Mouse (Mus musculus) heart, embryonic 13.5 days (tissue): Measurements from ENCODE around the gene Adamtsl1. TPM values are rescaled to one million over a fixed set of nuclear protein-coding genes. Genes with fewer than 3 reads are reported as not detected.
A peak's percentile ranks its signal among the peaks of the same experiment; 100 is the strongest.

Source experiments
- ATAC-seq: fragments of 200-750 bp; cut with Nextera tagmentation; 2 replicates; pipeline ENCODE4 v1.8.0; 2017; ENCODE audit warnings: moderate TSS enrichment; ENCODE audit not compliant: insufficient number of reproducible peaks, low FRiP score, low TSS enrichment; ENCODE audit errors: extremely low read depth
- H3K27ac ChIP-seq: fragments of 300-500 bp; sonication (generic); replicated peaks from 2 replicates; pipeline ENCODE4 v1.5.1; 2015; ENCODE audit warnings: moderate library complexity, mild to moderate bottlenecking, inconsistent platforms
- H3K27me3 ChIP-seq: fragments of 300-500 bp; sonication (generic); replicated peaks from 2 replicates; pipeline ENCODE4 v1.6.1; 2015; ENCODE audit warnings: mild to moderate bottlenecking, inconsistent platforms
- H3K36me3 ChIP-seq: fragments of 300-500 bp; sonication (generic); 2 replicates; pipeline ENCODE4 v1.6.1; 2015; ENCODE audit warnings: mild to moderate bottlenecking, inconsistent platforms
- H3K4me1 ChIP-seq: fragments of 300-500 bp; sonication (generic); 2 replicates; pipeline ENCODE4 v1.6.1; 2015; ENCODE audit warnings: inconsistent platforms
- H3K4me2 ChIP-seq: fragments of 300-500 bp; sonication (generic); 2 replicates; pipeline ENCODE4 v1.6.1; 2015; ENCODE audit warnings: inconsistent platforms, mild to moderate bottlenecking, moderate library complexity
- H3K4me3 ChIP-seq: fragments of 300-500 bp; sonication (generic); 2 replicates; pipeline ENCODE4 v1.5.1; 2015; ENCODE audit warnings: moderate library complexity, mild to moderate bottlenecking, inconsistent platforms
- H3K9ac ChIP-seq: fragments of 300-500 bp; sonication (generic); 2 replicates; pipeline ENCODE4 v1.6.1; 2015; ENCODE audit warnings: inconsistent platforms, mild to moderate bottlenecking, moderate library complexity
- H3K9me3 ChIP-seq: fragments of 300-500 bp; sonication (generic); 2 replicates; pipeline ENCODE4 v1.6.1; 2016; ENCODE audit warnings: inconsistent platforms
- WGBS: fragments of 180-500 bp; shearing (Covaris S2); methylation state at CpG from one replicate; pipeline ENCODE4 v1.1.7; 2015; ENCODE audit warnings: mixed read lengths; 5-methylcytosine and 5-hydroxymethylcytosine counted together
- polyA plus RNA-seq: library from polyadenylated mRNA; unstranded; fragments of >200 nt; fragmentation: Nextera tagmentation; extraction: Ambion mirVana; gene quantifications from 2 replicates; pipeline ENCODE4 v1.2.1, GENCODE M21; 2015

Gene Adamtsl1
- polyA plus RNA-seq = 11.9 and 13.7 TPM in 2 replicates

GRCm38 (mm10) chr4:85513792-85514191, at the start of gene Adamtsl1:
TSS of gene Adamtsl1 (plus strand) at chr4:85514172.
- H3K27me3 ChIP-seq = peaks cover 31% of the 10 kb centered on the region
- no peaks in the 10 kb centered on the region for H3K9me3 ChIP-seq
- H3K36me3 ChIP-seq = no peaks in the 10 kb centered on the region
- H3K9ac ChIP-seq = peak within 1 kb of the TSS; percentile 76
- H3K4me1 ChIP-seq = peaks cover 20% of the 10 kb centered on the region
- no peak within 1 kb of the TSS for H3K27ac ChIP-seq
- WGBS = 6% methylated on average over 9 of the region's 9 CpGs
- no peak for ATAC-seq
- H3K4me3 ChIP-seq = peak within 1 kb of the TSS; percentile 65
- H3K4me2 ChIP-seq = peak within 1 kb of the TSS; percentile 100

GRCm38 (mm10) chr4:85483586-85483985, 30.4 kb upstream of the Adamtsl1 start:
- WGBS = 85% methylated on average over 6 of the region's 6 CpGs
- H3K9ac ChIP-seq = no peak overlapping the region
- ATAC-seq = no peak
- no peaks in the 10 kb centered on the region for H3K36me3 ChIP-seq
- no peak overlapping the region for H3K4me3 ChIP-seq
- H3K9me3 ChIP-seq = no peaks in the 10 kb centered on the region
- no peaks in the 10 kb centered on the region for H3K27me3 ChIP-seq
- H3K4me1 ChIP-seq = no peaks in the 10 kb centered on the region
- no peak overlapping the region for H3K4me2 ChIP-seq
- H3K27ac ChIP-seq = no peak overlapping the region

- Histone ChIP-seq H3K4me2 (no peak overlapping the region), H3K4me1 (no peaks in the 10 kb centered on the region), H3K4me3 (no peak overlapping the region), H3K9me3 (no peaks in the 10 kb centered on the region), H3K27me3 (no peaks in the 10 kb centered on the region), H3K27ac (no peak overlapping the region), H3K36me3 (no peaks in the 10 kb centered on the region), H3K9ac (no peak overlapping the region)
- no peak for ATAC-seq
- 73% methylated on average over 10 of the region's 10 CpGs for WGBS
Measured at GRCm38 (mm10) chr4:85486316-85486946, 27.5 kb upstream of the Adamtsl1 start.

DNA sequence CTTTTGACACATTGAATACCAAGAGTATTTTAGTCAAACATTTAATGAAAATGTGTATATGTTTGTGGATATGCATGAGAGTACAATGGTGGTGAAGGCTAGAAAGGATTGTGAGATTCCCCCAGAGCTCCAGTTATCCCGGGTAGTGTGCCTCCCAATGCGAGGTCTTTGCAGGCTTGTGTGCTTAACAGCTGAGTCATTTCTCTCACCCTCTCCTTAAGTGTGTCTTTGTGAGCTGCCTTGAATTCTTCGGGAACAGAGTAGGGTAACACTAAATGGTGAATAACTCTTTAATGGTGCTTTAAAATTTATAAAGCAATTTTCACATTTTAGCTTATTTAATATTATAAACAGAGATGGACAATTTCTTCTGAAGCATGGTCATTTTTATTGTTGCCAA, 8.3 kb upstream of the Adamtsl1 start:
- no peak for ATAC-seq
- 0 out of 2 replicates have a peak, but pooled peaks cover 6% of the 10 kb centered on the region for H3K4me1 ChIP-seq
- WGBS = 40% methylated on average over 3 of the region's 3 CpGs
- H3K27me3 ChIP-seq = no peaks in the 10 kb centered on the region
- no peak overlapping the region for H3K9ac ChIP-seq
- H3K27ac ChIP-seq = no peak overlapping the region
- H3K36me3 ChIP-seq = no peaks in the 10 kb centered on the region
- no peaks in the 10 kb centered on the region for H3K9me3 ChIP-seq
- no peak overlapping the region for H3K4me3 ChIP-seq
- H3K4me2 ChIP-seq = no peak overlapping the region

DNA sequence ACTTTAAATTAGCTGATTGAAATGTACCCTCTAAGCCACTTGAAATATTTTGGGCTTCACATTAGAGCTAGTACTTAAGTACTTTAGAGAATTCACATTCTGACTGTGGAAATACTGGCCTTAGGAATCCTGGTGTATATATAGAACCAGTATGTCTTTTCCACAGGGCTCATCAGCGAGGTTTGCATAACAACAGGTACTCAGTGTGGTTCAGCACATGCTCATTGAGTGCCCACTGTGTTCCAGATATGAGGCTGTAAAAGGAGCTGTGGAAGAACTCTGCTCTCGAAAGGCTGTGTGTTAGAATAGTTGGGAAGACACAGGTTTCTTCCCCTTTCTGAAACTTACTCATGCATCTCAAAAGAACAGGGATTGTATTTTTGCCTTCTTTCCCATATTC, 7.0 kb upstream of the Adamtsl1 start:
- H3K4me3 ChIP-seq = no peak overlapping the region
- H3K27ac ChIP-seq = no peak overlapping the region
- no peak overlapping the region for H3K4me2 ChIP-seq
- 0 out of 2 replicates have a peak, but pooled peaks cover 6% of the 10 kb centered on the region for H3K4me1 ChIP-seq
- H3K9me3 ChIP-seq = no peaks in the 10 kb centered on the region
- H3K9ac ChIP-seq = no peak overlapping the region
- H3K36me3 ChIP-seq = no peaks in the 10 kb centered on the region
- no peak for ATAC-seq
- H3K27me3 ChIP-seq = peaks cover 2% of the 10 kb centered on the region; the same call in 1 of the 2 replicates
- WGBS = 48% methylated on average over 2 of the region's 2 CpGs

DNA sequence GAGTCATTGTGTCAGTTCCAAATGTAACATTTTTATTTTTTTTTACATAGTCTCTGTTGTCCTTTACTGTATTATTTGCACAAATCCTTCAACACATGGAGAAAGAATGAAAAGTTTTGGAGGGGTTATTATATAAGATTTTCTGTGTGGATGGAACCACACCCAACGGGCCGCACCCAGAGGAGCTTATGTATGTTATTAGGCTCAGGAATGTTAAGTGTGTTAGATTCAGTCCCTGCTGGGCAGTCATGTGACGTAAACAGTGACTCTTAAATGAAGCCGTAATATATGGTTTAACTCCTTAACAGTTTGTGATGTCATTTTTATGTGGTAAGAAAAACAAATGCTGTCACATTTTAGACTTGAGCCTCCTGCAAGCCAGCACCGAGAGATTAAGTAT, 6.5 kb upstream of the Adamtsl1 start:
- WGBS = 37% methylated on average over 5 of the region's 5 CpGs
- Histone ChIP-seq H3K27ac (no peak overlapping the region), H3K27me3 (peaks cover 7% of the 10 kb centered on the region; the same call in 1 of the 2 replicates), H3K4me1 (0 out of 2 replicates have a peak, but pooled peaks cover 6% of the 10 kb centered on the region), H3K9ac (no peak overlapping the region), H3K4me3 (no peak overlapping the region), H3K36me3 (no peaks in the 10 kb centered on the region), H3K4me2 (no peak overlapping the region), H3K9me3 (no peaks in the 10 kb centered on the region)
- ATAC-seq = no peak

DNA sequence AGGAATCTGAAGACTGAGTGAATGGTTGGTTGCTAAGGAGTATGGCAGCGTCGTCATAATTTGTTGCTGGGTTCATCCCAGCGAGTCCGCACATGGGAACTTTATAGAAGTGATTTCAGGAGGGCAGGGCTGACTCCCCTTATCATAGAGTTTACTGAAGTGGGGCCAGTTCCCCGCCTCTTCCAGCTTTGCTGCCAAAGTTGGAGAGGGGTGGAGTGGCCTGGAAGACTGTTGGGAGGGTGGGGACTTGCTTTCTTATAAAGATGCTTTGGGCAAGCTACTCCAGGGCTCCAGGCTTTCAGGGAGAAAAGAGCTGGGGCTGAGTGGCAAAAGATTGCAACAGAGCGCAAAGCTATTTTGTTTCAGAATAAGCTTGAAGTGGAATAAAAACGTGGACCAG, 684 bp upstream of the Adamtsl1 start:
- H3K36me3 ChIP-seq = no peaks in the 10 kb centered on the region
- H3K9me3 ChIP-seq = no peaks in the 10 kb centered on the region
- H3K4me1 ChIP-seq = peaks cover 20% of the 10 kb centered on the region
- peak overlapping the region; percentile 100 for H3K4me2 ChIP-seq
- H3K4me3 ChIP-seq = peak overlapping the region; percentile 65
- no peak overlapping the region for H3K9ac ChIP-seq
- no peak overlapping the region for H3K27ac ChIP-seq
- 22% methylated on average over 7 of the region's 7 CpGs for WGBS
- no peak for ATAC-seq
- H3K27me3 ChIP-seq = peaks cover 31% of the 10 kb centered on the region

DNA sequence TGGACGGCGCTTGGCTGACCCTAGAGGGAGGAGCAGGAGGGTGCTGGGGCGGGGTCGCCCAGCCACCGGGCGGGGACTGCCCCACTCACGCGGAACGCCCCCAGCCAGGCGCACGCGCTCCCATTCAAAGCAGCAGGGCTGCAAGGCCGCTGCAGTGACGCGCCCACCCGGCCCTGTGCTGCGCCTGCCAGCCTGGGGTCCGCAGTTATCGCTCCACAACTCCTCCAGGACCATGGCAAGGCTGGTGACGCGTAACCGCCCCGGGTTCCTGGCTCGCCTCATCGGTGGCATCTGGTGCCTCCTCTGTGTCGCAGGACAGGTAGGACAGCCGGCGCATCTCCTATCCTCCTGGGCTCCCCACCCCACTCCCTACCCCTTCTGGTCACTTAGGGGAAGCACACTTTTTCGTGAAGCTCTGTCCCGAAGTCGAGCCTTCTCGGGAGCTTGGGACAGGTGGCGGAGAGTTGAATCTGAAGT, 271 bp downstream of the Adamtsl1 start:
- peaks cover 20% of the 10 kb centered on the region for H3K4me1 ChIP-seq
- no peak overlapping the region for H3K27ac ChIP-seq
- ATAC-seq = peak; percentile 70; the same call in 1 of the 2 replicates
- no peaks in the 10 kb centered on the region for H3K9me3 ChIP-seq
- peaks cover 31% of the 10 kb centered on the region for H3K27me3 ChIP-seq
- peak overlapping the region; percentile 100 for H3K4me2 ChIP-seq
- peak overlapping the region; percentile 65 for H3K4me3 ChIP-seq
- under 1% methylated on average over 33 of the region's 33 CpGs for WGBS
- H3K36me3 ChIP-seq = no peaks in the 10 kb centered on the region
- H3K9ac ChIP-seq = peak overlapping the region; percentile 76

DNA sequence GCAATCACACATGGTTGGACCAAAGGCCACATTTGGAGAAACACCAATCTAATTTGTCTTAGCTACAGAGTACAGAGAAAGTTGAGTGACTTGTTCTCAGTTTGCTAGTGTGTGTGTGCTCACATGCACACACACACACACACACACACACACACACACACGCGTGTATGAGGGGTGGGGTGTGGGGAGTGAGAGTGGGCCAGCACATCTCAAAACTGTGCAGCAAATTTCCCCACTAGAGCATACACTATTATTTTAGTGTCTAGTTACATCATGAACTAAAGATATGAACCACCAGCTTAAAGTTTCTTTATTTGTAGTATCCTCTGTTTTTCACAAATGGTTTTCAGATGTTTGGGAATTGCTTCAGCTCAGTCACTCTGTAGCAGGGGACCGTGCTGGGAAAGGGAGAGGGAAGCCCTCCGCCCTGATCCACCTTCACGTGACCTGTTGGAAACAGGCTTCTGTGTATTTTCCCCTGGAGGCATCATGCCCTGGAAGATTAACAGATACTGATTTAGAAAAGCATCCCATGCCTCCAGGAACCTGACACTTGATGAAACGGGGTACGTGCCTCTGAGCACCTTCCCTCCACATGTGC, 13.1 kb downstream of the Adamtsl1 start:
- no peak for ATAC-seq
- Histone ChIP-seq H3K9me3 (no peaks in the 10 kb centered on the region), H3K4me1 (no peaks in the 10 kb centered on the region), H3K27me3 (no peaks in the 10 kb centered on the region), H3K9ac (no peak overlapping the region), H3K4me3 (no peak overlapping the region), H3K27ac (no peak overlapping the region), H3K4me2 (no peak overlapping the region), H3K36me3 (no peaks in the 10 kb centered on the region)
- WGBS = 80% methylated on average over 7 of the region's 7 CpGs

DNA sequence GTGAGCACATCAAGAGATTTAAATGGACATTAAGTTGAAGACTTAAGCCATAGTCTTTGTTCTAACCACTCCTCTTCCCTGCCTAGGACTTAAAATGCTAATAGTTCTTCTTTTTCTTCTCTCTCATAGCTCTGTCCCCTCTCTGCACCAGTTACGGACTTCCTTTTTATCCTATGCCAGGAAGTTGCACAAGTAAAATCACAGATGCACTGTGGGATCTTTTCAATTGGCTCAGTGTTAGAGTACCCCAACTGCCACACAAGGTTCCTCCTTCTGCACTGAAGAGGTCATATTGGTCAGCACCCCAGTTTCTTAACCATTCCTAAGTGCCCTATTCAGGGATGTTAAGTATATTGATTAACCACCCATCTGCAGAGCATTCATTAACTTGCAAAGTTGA, 15.9 kb downstream of the Adamtsl1 start:
- Histone ChIP-seq H3K4me2 (no peak overlapping the region), H3K9ac (no peak overlapping the region), H3K4me1 (no peaks in the 10 kb centered on the region), H3K36me3 (no peaks in the 10 kb centered on the region), H3K27me3 (no peaks in the 10 kb centered on the region), H3K9me3 (no peaks in the 10 kb centered on the region), H3K27ac (no peak overlapping the region), H3K4me3 (no peak overlapping the region)
- WGBS = 67% methylated on average over 1 of the region's 1 CpGs
- ATAC-seq = no peak

DNA sequence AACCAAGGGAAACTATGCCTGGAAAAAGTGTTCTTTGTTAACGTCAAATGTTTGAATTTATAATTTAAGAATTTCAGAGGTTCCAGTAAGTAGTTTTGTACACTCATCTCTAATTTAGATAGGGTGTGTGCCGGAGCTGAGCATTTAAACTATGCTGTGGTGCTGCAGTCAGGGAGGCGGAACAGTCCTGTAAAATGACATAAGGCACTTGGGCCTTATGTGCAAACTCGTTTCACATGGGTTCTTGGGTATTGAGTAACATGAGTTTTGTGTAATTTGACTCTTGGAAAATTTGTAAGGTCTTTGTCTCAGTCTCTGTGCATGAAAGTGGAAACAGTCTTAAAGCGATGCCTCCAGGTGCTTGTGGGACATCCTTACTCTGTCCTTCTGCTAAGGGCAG, 25.7 kb downstream of the Adamtsl1 start:
- Histone ChIP-seq H3K4me3 (no peak overlapping the region), H3K4me1 (peaks cover 5% of the 10 kb centered on the region; the same call in 1 of the 2 replicates), H3K9me3 (no peaks in the 10 kb centered on the region), H3K36me3 (no peaks in the 10 kb centered on the region), H3K27me3 (no peaks in the 10 kb centered on the region), H3K27ac (no peak overlapping the region), H3K4me2 (no peak overlapping the region), H3K9ac (no peak overlapping the region)
- ATAC-seq = no peak
- WGBS = 74% methylated on average over 5 of the region's 5 CpGs

GRCm38 (mm10) chr4:85543221-85543620, 29.2 kb downstream of the Adamtsl1 start:
- Histone ChIP-seq H3K4me1 (no peaks in the 10 kb centered on the region), H3K9ac (no peak overlapping the region), H3K36me3 (no peaks in the 10 kb centered on the region), H3K27ac (no peak overlapping the region), H3K9me3 (no peaks in the 10 kb centered on the region), H3K4me2 (no peak overlapping the region), H3K4me3 (no peak overlapping the region), H3K27me3 (no peaks in the 10 kb centered on the region)
- WGBS = 67% methylated on average over 4 of the region's 4 CpGs
- no peak for ATAC-seq
